8 mouse cellular contexts compared by ENCODE assay signal in the genomic region with DNA sequence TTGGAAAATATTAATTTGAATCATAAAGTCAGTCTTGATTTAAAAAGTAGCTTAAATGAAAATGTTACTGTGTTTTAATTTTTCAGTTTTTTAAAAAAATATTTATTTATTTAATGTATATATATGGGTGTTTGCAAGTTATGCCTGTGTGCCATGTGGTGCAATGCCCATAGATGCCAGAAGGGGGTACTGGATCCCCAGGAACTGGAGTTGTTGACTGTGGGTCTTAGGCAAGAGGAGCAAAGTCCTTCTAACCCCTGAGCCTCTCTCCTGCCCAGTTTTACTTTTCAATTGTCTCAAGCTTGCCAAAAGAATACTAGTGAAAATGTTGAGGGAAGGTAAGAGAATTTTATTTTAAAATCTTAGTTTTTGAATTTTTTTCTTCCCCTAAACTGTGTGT.
DNase-seq lines count a peak whose midpoint lies in the region; ATAC-seq and TF ChIP-seq lines count a peak whose summit lies in the region.

No protein-coding gene starts in this region.

- no peak overlapping the region for H3K27ac ChIP-seq in kidney, embryonic 14.5 days (ENCODE audit: low read depth, low read length)
- H3K27ac ChIP-seq in small intestine, adult 2 months (ENCODE audit: insufficient read depth, low read depth, low read length) = no peak overlapping the region
- no peak overlapping the region for H3K27ac ChIP-seq in forebrain, embryonic 16.5 days (ENCODE audit: low read length)

- H3K4me2 ChIP-seq in kidney, embryonic 14.5 days (replicated peaks; ENCODE audit: low read depth, low read length) = no peak overlapping the region
- H3K4me2 ChIP-seq in forebrain, embryonic 16.5 days (ENCODE audit: low read length) = no peak overlapping the region

- H3K27me3 ChIP-seq in kidney, embryonic 14.5 days (ENCODE audit: control insufficient read depth, insufficient read depth, low read length) = no peaks in the 10 kb centered on the region
- no peaks in the 10 kb centered on the region for H3K27me3 ChIP-seq in small intestine, adult 2 months (ENCODE audit: control insufficient read depth, insufficient read depth, low read length)
- no peaks in the 10 kb centered on the region for H3K27me3 ChIP-seq in forebrain, embryonic 16.5 days (replicated peaks; ENCODE audit: control insufficient read depth, insufficient read depth, low read length)

- peak; percentile 43; the same call in 1 of the 2 replicates for TF ChIP-seq CTCF in small intestine, adult 2 months (IDR thresholded peaks at IDR 0.05; ENCODE audit: extremely low read depth, insufficient read length, insufficient replicate concordance, low read depth, low read length)

- H3K9me3 ChIP-seq in kidney, embryonic 14.5 days (ENCODE audit: control insufficient read depth, low read length) = no peaks in the 10 kb centered on the region
- no peaks in the 10 kb centered on the region for H3K9me3 ChIP-seq in forebrain, embryonic 16.5 days (ENCODE audit: control insufficient read depth, low read length)

- TF ChIP-seq POLR2A in small intestine, adult 2 months (IDR thresholded peaks at IDR 0.05; ENCODE audit: low read depth, low read length) = no peak

- peak; percentile 49 for DNase-seq in kidney, adult 18-20 months
- peak; percentile 48 for DNase-seq in NIH3T3 (ENCODE audit: low read depth)
- peak; percentile 51 to 60 for DNase-seq in kidney, adult 8-10 months
- DNase-seq in neural tube, embryonic 10.5 days (ENCODE audit: extremely low spot score, low spot score) = no peak
- DNase-seq in adrenal gland, adult 2 months = no peak

- H3K9ac ChIP-seq in kidney, embryonic 14.5 days (ENCODE audit: low read depth, low read length) = no peak overlapping the region
- no peak overlapping the region for H3K9ac ChIP-seq in forebrain, embryonic 16.5 days (replicated peaks; ENCODE audit: low read depth, low read length)

- no peak for ATAC-seq in kidney, embryonic 14.5 days (ENCODE audit: low FRiP score, low TSS enrichment)
- no peak for ATAC-seq in forebrain, embryonic 16.5 days

- H3K4me1 ChIP-seq in kidney, embryonic 14.5 days (ENCODE audit: control insufficient read depth, insufficient read depth, low read length) = no peaks in the 10 kb centered on the region
- peaks cover 2% of the 10 kb centered on the region; the same call in 1 of the 2 replicates for H3K4me1 ChIP-seq in small intestine, adult 2 months (ENCODE audit: control insufficient read depth, insufficient read depth, insufficient read length, low read length)
- peaks cover 10% of the 10 kb centered on the region for H3K4me1 ChIP-seq in forebrain, embryonic 16.5 days (replicated peaks; ENCODE audit: control insufficient read depth, insufficient read depth, low read length)

- H3K36me3 ChIP-seq in kidney, embryonic 14.5 days (ENCODE audit: control insufficient read depth, insufficient read depth, low read length) = peaks cover 12% of the 10 kb centered on the region; the same call in 1 of the 2 replicates
- H3K36me3 ChIP-seq in small intestine, adult 2 months (ENCODE audit: control insufficient read depth, insufficient read depth, low read length) = no peaks in the 10 kb centered on the region
- no peaks in the 10 kb centered on the region for H3K36me3 ChIP-seq in forebrain, embryonic 16.5 days (ENCODE audit: control insufficient read depth, insufficient read depth)

- H3K4me3 ChIP-seq in kidney, embryonic 14.5 days (ENCODE audit: low read length) = no peak overlapping the region
- H3K4me3 ChIP-seq in small intestine, adult 2 months (ENCODE audit: low read depth, low read length) = no peak overlapping the region
- H3K4me3 ChIP-seq in forebrain, embryonic 16.5 days (replicated peaks; ENCODE audit: low read length) = no peak overlapping the region

Comparison
In these comparisons a context has a peak if more than half of its experiments do, and no peak if none do; other contexts are left out.
1. DNase-seq: peak in kidney, adult 18-20 months (single experiment), NIH3T3 (single experiment) and kidney, adult 8-10 months (2 of 2); none in neural tube, embryonic 10.5 days (single experiment) and adrenal gland, adult 2 months (single experiment).